9 mouse cellular contexts compared by ENCODE assay signal in genomic region chr7:99648623-99649022, GRCm38 (mm10). TPM values are rescaled to one million over a fixed set of nuclear protein-coding genes. Genes with fewer than 3 reads are reported as not detected.
A peak's percentile ranks its signal among the peaks of the same experiment; 100 is the strongest.
DNase-seq lines count a peak whose midpoint lies in the region; ATAC-seq and TF ChIP-seq lines count a peak whose summit lies in the region.
"Had no signal": no experiment of that assay in that cellular context is flagged by ENCODE, and none has a peak within 500 bp of the region (broad histone marks: within the 10 kb centered on the region; RNA-seq: fewer than 3 reads in every experiment).

No protein-coding gene starts in this region.

- no peaks in the 10 kb centered on the region for H3K27me3 ChIP-seq in forebrain, postnatal 0 days (ENCODE audit: insufficient read depth, low read length)
- no peaks in the 10 kb centered on the region; the same call in 1 of the 2 replicates for H3K27me3 ChIP-seq in forebrain, embryonic 12.5 days
- H3K27me3 ChIP-seq in heart, embryonic 10.5 days (ENCODE audit: insufficient read depth, poor library complexity, severe bottlenecking): no peaks in the 10 kb centered on the region; the same call in 1 of the 2 replicates
- H3K27me3 ChIP-seq in forebrain, embryonic 16.5 days (replicated peaks; ENCODE audit: control insufficient read depth, insufficient read depth, low read length): no peaks in the 10 kb centered on the region
- H3K27me3 ChIP-seq: lung, embryonic 15.5 days had no signal

- H3K4me3 ChIP-seq in forebrain, postnatal 0 days (ENCODE audit: low read depth, low read length): no peak overlapping the region
- no peak overlapping the region for H3K4me3 ChIP-seq in forebrain, embryonic 12.5 days (replicated peaks)
- H3K4me3 ChIP-seq in heart, embryonic 10.5 days: no peak overlapping the region
- H3K4me3 ChIP-seq in forebrain, embryonic 16.5 days (replicated peaks; ENCODE audit: low read length): no peak overlapping the region
- H3K4me3 ChIP-seq: lung, embryonic 15.5 days had no signal

- H3K4me2 ChIP-seq in forebrain, postnatal 0 days (ENCODE audit: low read depth): no peak overlapping the region
- H3K4me2 ChIP-seq in forebrain, embryonic 12.5 days: no peak overlapping the region
- no peak overlapping the region for H3K4me2 ChIP-seq in forebrain, embryonic 16.5 days (ENCODE audit: low read length)
- H3K4me2 ChIP-seq: lung, embryonic 15.5 days had no signal

- no peaks in the 10 kb centered on the region for H3K9me3 ChIP-seq in forebrain, postnatal 0 days (ENCODE audit: low read length)
- no peaks in the 10 kb centered on the region for H3K9me3 ChIP-seq in forebrain, embryonic 12.5 days
- H3K9me3 ChIP-seq in heart, embryonic 10.5 days: 0 out of 2 replicates have a peak, but pooled peaks cover 2% of the 10 kb centered on the region
- H3K9me3 ChIP-seq in forebrain, embryonic 16.5 days (ENCODE audit: control insufficient read depth, low read length): no peaks in the 10 kb centered on the region
- H3K9me3 ChIP-seq: lung, embryonic 15.5 days had no signal

- H3K9ac ChIP-seq in forebrain, postnatal 0 days: no peak overlapping the region
- H3K9ac ChIP-seq in forebrain, embryonic 12.5 days: no peak overlapping the region
- no peak overlapping the region for H3K9ac ChIP-seq in forebrain, embryonic 16.5 days (replicated peaks; ENCODE audit: low read depth, low read length)
- H3K9ac ChIP-seq: lung, embryonic 15.5 days had no signal

- H3K4me1 ChIP-seq in forebrain, postnatal 0 days (ENCODE audit: insufficient read depth): no peaks in the 10 kb centered on the region
- H3K4me1 ChIP-seq in forebrain, embryonic 12.5 days: peaks cover 3% of the 10 kb centered on the region; the same call in 1 of the 2 replicates
- H3K4me1 ChIP-seq in heart, embryonic 10.5 days: no peaks in the 10 kb centered on the region; the same call in 1 of the 2 replicates
- no peaks in the 10 kb centered on the region for H3K4me1 ChIP-seq in forebrain, embryonic 16.5 days (replicated peaks; ENCODE audit: control insufficient read depth, insufficient read depth, low read length)
- H3K4me1 ChIP-seq: lung, embryonic 15.5 days had no signal

- no peak for ATAC-seq in forebrain, postnatal 0 days
- no peak for ATAC-seq in forebrain, embryonic 12.5 days (ENCODE audit: low FRiP score)
- ATAC-seq in forebrain, embryonic 16.5 days: no peak

- TF ChIP-seq CTCF in forebrain, postnatal 0 days (IDR thresholded peaks at IDR 0.05; ENCODE audit: low read depth): no peak

- WGBS in forebrain, postnatal 0 days: 11% methylated on average over 6 of the region's 6 CpGs
- WGBS in forebrain, embryonic 12.5 days: 7% methylated on average over 6 of the region's 6 CpGs
- WGBS in heart, embryonic 10.5 days: under 1% methylated on average over 6 of the region's 6 CpGs
- WGBS in forebrain, embryonic 16.5 days: 6% methylated on average over 6 of the region's 6 CpGs

- H3K27ac ChIP-seq in forebrain, postnatal 0 days (ENCODE audit: low read depth, low read length): no peak overlapping the region
- no peak overlapping the region for H3K27ac ChIP-seq in forebrain, embryonic 12.5 days
- no peak overlapping the region for H3K27ac ChIP-seq in heart, embryonic 10.5 days
- H3K27ac ChIP-seq in forebrain, embryonic 16.5 days (ENCODE audit: low read length): no peak overlapping the region
- H3K27ac ChIP-seq: lung, embryonic 15.5 days had no signal

- peak; percentile 35 for DNase-seq in forebrain, postnatal 0 days
- peak; percentile 73 for DNase-seq in urinary bladder, postnatal 14 days (ENCODE audit: low spot score)
- DNase-seq in urinary bladder, adult 2 months (ENCODE audit: low spot score): no peak
- DNase-seq in heart, embryonic 10.5 days (ENCODE audit: low spot score): peak; percentile 82
- peak; percentile 32 for DNase-seq in lung, postnatal 25 days (ENCODE audit: low spot score)
- DNase-seq in yolk sac, embryonic 10.5 days (ENCODE audit: low spot score): no peak

- H3K36me3 ChIP-seq in forebrain, postnatal 0 days (ENCODE audit: insufficient read depth): no peaks in the 10 kb centered on the region
- no peaks in the 10 kb centered on the region for H3K36me3 ChIP-seq in forebrain, embryonic 12.5 days (replicated peaks)
- H3K36me3 ChIP-seq in heart, embryonic 10.5 days: no peaks in the 10 kb centered on the region
- H3K36me3 ChIP-seq in forebrain, embryonic 16.5 days (ENCODE audit: control insufficient read depth, insufficient read depth): no peaks in the 10 kb centered on the region
- H3K36me3 ChIP-seq: lung, embryonic 15.5 days had no signal

RNA-seq across cellular contexts. Expression of gene Tpbgl, which starts 21.7 kb away (rescaled TPM):
- total RNA-seq in forebrain, postnatal 0 days (2014; rRNA removed): 0.86 and 1.5 TPM in 2 replicates
- polyA plus RNA-seq in forebrain, postnatal 0 days (2015; fragmentation: Nextera tagmentation; extraction: Ambion mirVana): 1.8 and 2.1 TPM in 2 replicates
- 0.38 and 0.53 TPM in 2 replicates for polyA plus RNA-seq in forebrain, embryonic 12.5 days (2016; fragmentation: Nextera tagmentation; extraction: Ambion mirVana)
- polyA plus RNA-seq in urinary bladder, adult 2 months (2012; rRNA removed): 2.6 and 3.5 TPM in 2 replicates
- polyA plus RNA-seq in heart, embryonic 10.5 days (2016; fragmentation: Nextera tagmentation; extraction: Ambion mirVana): 0.89 and 1.2 TPM in 2 replicates
- 0.67 and 0.76 TPM in 2 replicates for polyA plus RNA-seq in forebrain, embryonic 16.5 days (2015; fragmentation: Nextera tagmentation; extraction: Ambion mirVana)

Comparison
In these comparisons a context has a peak if more than half of its experiments do, and no peak if none do; other contexts are left out.
1. DNase-seq: peak in forebrain, postnatal 0 days (single experiment), urinary bladder, postnatal 14 days (single experiment), heart, embryonic 10.5 days (single experiment) and lung, postnatal 25 days (single experiment); none in urinary bladder, adult 2 months (single experiment) and yolk sac, embryonic 10.5 days (single experiment).